Mouse (Mus musculus): ENCODE measurements around the gene Nabp2. TPM values are rescaled to one million over a fixed set of nuclear protein-coding genes. Genes with fewer than 3 reads are reported as not detected.

Nabp2 gene
- total RNA-seq, 2 experiments from 2014 or later = 13.1 to 28.5 TPM

GRCm38 (mm10) chr10:128369218-128369543 is 42.1 kb downstream of the Nabp2 start:
- no peak for ATAC-seq (replicated peaks; ENCODE audit: low FRiP score, poor library complexity, severe bottlenecking)

DNA sequence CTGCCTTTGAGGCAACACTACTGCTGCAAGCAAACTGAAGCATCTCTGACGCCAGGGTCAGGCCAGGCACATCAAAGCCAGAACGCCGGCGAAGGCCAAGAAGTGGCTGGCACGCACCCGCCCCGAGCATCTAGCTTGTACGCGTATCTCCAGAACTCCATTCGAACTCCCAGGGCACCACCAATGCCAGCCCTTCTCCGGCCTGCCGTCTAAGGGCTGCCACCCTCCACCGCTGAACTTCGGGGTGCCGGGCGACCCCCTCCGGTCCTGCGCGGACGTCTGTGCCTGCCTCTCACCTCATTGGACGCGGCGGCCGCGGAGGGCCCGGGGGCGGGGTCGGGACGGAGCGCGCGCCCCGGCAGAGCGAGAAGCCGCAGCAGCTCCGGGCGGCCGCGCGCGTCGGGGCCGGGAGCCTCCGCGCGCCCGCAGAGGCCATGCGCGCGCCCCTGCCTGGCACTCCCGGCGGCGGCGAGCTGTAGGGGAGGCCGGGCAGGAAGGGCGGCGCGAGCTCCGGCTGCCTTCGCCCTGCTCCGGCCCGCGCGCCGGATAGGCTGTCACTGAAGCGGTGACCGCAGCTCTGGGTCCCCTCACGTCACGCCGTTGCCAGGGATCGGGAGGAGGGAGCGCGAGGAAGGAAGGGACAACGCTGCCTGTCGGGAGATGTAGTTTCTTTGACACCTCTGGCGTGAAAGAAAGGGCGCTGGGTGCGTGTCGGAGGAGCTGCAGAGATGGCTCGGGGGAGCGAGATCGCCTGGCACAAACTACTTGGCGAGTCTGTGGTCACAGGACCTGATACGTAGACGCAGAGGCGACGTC is 42.7 kb downstream of the Nabp2 start, which contains the start of gene Coq10a:
Gene Coq10a, minus strand, starts transcription at position 596 of the 816 bp plus-strand sequence.
- ATAC-seq (replicated peaks; ENCODE audit: low FRiP score, poor library complexity, severe bottlenecking) = peak; percentile 91

GRCm38 (mm10) chr10:128367899-128368401 is 43.3 kb downstream of the Nabp2 start:
- peak; percentile 30; the same call in 1 of the 2 replicates for ATAC-seq (replicated peaks; ENCODE audit: low FRiP score, poor library complexity, severe bottlenecking)

- no peak for ATAC-seq (replicated peaks; ENCODE audit: low FRiP score, poor library complexity, severe bottlenecking)
Observed at GRCm38 (mm10) chr10:128362568-128362967, 48.7 kb downstream of the Nabp2 start.

- no peak for ATAC-seq (replicated peaks; ENCODE audit: low FRiP score, poor library complexity, severe bottlenecking)
Observed at GRCm38 (mm10) chr10:128361836-128362235, 49.5 kb downstream of the Nabp2 start.

- ATAC-seq (replicated peaks; ENCODE audit: low FRiP score, poor library complexity, severe bottlenecking) = no peak
Observed at GRCm38 (mm10) chr10:128359226-128359625, 52.1 kb downstream of the Nabp2 start.

GRCm38 (mm10) chr10:128358796-128359195 is 52.5 kb downstream of the Nabp2 start:
- ATAC-seq (replicated peaks; ENCODE audit: low FRiP score, poor library complexity, severe bottlenecking) = peak; percentile 56; the same call in 1 of the 2 replicates

Other genes with a start within 250 kb of the Nabp2 start
- gene Rbms2, start 231.2 kb downstream of the Nabp2 start, total RNA-seq (2015; ENCODE audit: low replicate concordance) = 1.8 and 5.4 TPM in 2 replicates
- 7.0 and 7.1 TPM in 2 replicates for gene Rbms2, start 231.2 kb downstream of the Nabp2 start, total RNA-seq (2017; ENCODE audit: low replicate concordance)
- 12.6 TPM in 1 of 2 replicates, not detected in the other for gene Gls2, start 217.0 kb downstream of the Nabp2 start, total RNA-seq (2015; ENCODE audit: low replicate concordance)
- gene Gls2, start 217.0 kb downstream of the Nabp2 start, total RNA-seq (2017; ENCODE audit: low replicate concordance) = not detected in 2 replicates
- 2.1 and 3.6 TPM in 2 replicates for gene Spryd4, start 199.7 kb downstream of the Nabp2 start, total RNA-seq (2015; ENCODE audit: low replicate concordance)
- gene Spryd4, start 199.7 kb downstream of the Nabp2 start, total RNA-seq (2017; ENCODE audit: low replicate concordance) = 1.2 and 3.1 TPM in 2 replicates
- gene Mip, start 185.7 kb downstream of the Nabp2 start, total RNA-seq (2015; ENCODE audit: low replicate concordance) = not detected in 2 replicates
- gene Mip, start 185.7 kb downstream of the Nabp2 start, total RNA-seq (2017; ENCODE audit: low replicate concordance) = not detected in 2 replicates
- 32.1 and 41.1 TPM in 2 replicates for gene Timeless, start 179.4 kb downstream of the Nabp2 start, total RNA-seq (2015; ENCODE audit: low replicate concordance)
- gene Timeless, start 179.4 kb downstream of the Nabp2 start, total RNA-seq (2017; ENCODE audit: low replicate concordance) = 43.4 and 53.9 TPM in 2 replicates
- 2.9 and 4.7 TPM in 2 replicates for gene Apon, start 157.4 kb downstream of the Nabp2 start, total RNA-seq (2015; ENCODE audit: low replicate concordance)
- 1.7 TPM in 1 of 2 replicates, not detected in the other for gene Apon, start 157.4 kb downstream of the Nabp2 start, total RNA-seq (2017; ENCODE audit: low replicate concordance)
- not detected in 2 replicates for gene Apof, start 142.8 kb downstream of the Nabp2 start, total RNA-seq (2015; ENCODE audit: low replicate concordance)
- not detected in 2 replicates for gene Apof, start 142.8 kb downstream of the Nabp2 start, total RNA-seq (2017; ENCODE audit: low replicate concordance)
- 35.6 and 37.5 TPM in 2 replicates for gene Stat2, start 140.9 kb downstream of the Nabp2 start, total RNA-seq (2015; ENCODE audit: low replicate concordance)
- 30.0 and 40.0 TPM in 2 replicates for gene Stat2, start 140.9 kb downstream of the Nabp2 start, total RNA-seq (2017; ENCODE audit: low replicate concordance)
- not detected in 2 replicates for gene Il23a, start 112.7 kb downstream of the Nabp2 start, total RNA-seq (2015; ENCODE audit: low replicate concordance)
- 0.39 TPM in 1 of 2 replicates, not detected in the other for gene Il23a, start 112.7 kb downstream of the Nabp2 start, total RNA-seq (2017; ENCODE audit: low replicate concordance)
- gene Pan2, start 108.2 kb downstream of the Nabp2 start, total RNA-seq (2015; ENCODE audit: low replicate concordance) = 34.8 and 42.9 TPM in 2 replicates
- 27.0 and 27.5 TPM in 2 replicates for gene Pan2, start 108.2 kb downstream of the Nabp2 start, total RNA-seq (2017; ENCODE audit: low replicate concordance)
- 40.7 and 44.4 TPM in 2 replicates for gene Cnpy2, start 89.0 kb downstream of the Nabp2 start, total RNA-seq (2015; ENCODE audit: low replicate concordance)
- gene Cnpy2, start 89.0 kb downstream of the Nabp2 start, total RNA-seq (2017; ENCODE audit: low replicate concordance) = 29.4 and 38.9 TPM in 2 replicates
- gene Cs, start 73.8 kb downstream of the Nabp2 start, total RNA-seq (2015; ENCODE audit: low replicate concordance) = 92.3 and 106 TPM in 2 replicates
- gene Cs, start 73.8 kb downstream of the Nabp2 start, total RNA-seq (2017; ENCODE audit: low replicate concordance) = 58.9 and 60.6 TPM in 2 replicates
- gene Coq10a, start 42.5 kb downstream of the Nabp2 start, total RNA-seq (2015; ENCODE audit: low replicate concordance) = 1.1 and 14.3 TPM in 2 replicates
- gene Coq10a, start 42.5 kb downstream of the Nabp2 start, total RNA-seq (2017; ENCODE audit: low replicate concordance) = 2.3 and 3.3 TPM in 2 replicates
- gene Ankrd52, start 34.4 kb downstream of the Nabp2 start, total RNA-seq (2015; ENCODE audit: low replicate concordance) = 11.9 and 20.5 TPM in 2 replicates
- 4.4 and 10.2 TPM in 2 replicates for gene Ankrd52, start 34.4 kb downstream of the Nabp2 start, total RNA-seq (2017; ENCODE audit: low replicate concordance)
- gene Slc39a5, start 10.3 kb downstream of the Nabp2 start, total RNA-seq (2015; ENCODE audit: low replicate concordance) = not detected in 2 replicates
- gene Slc39a5, start 10.3 kb downstream of the Nabp2 start, total RNA-seq (2017; ENCODE audit: low replicate concordance) = not detected in 2 replicates
- gene Rnf41, start 165 bp upstream of the Nabp2 start, total RNA-seq (2015; ENCODE audit: low replicate concordance) = 3.4 and 11.5 TPM in 2 replicates
- gene Rnf41, start 165 bp upstream of the Nabp2 start, total RNA-seq (2017; ENCODE audit: low replicate concordance) = 4.0 and 4.4 TPM in 2 replicates
- gene Smarcc2, start 47.8 kb upstream of the Nabp2 start, total RNA-seq (2015; ENCODE audit: low replicate concordance) = 70.4 and 112 TPM in 2 replicates
- gene Smarcc2, start 47.8 kb upstream of the Nabp2 start, total RNA-seq (2017; ENCODE audit: low replicate concordance) = 101 and 117 TPM in 2 replicates
- 353 and 444 TPM in 2 replicates for gene Myl6, start 82.7 kb upstream of the Nabp2 start, total RNA-seq (2015; ENCODE audit: low replicate concordance)
- 506 and 519 TPM in 2 replicates for gene Myl6, start 82.7 kb upstream of the Nabp2 start, total RNA-seq (2017; ENCODE audit: low replicate concordance)
- gene Myl6b, start 87.2 kb upstream of the Nabp2 start, total RNA-seq (2015; ENCODE audit: low replicate concordance) = 4.0 TPM in 1 of 2 replicates, not detected in the other
- gene Myl6b, start 87.2 kb upstream of the Nabp2 start, total RNA-seq (2017; ENCODE audit: low replicate concordance) = 0.51 TPM in 1 of 2 replicates, not detected in the other
- 23.4 and 27.2 TPM in 2 replicates for gene Esyt1, start 114.4 kb upstream of the Nabp2 start, total RNA-seq (2015; ENCODE audit: low replicate concordance)
- 29.7 and 30.8 TPM in 2 replicates for gene Esyt1, start 114.4 kb upstream of the Nabp2 start, total RNA-seq (2017; ENCODE audit: low replicate concordance)
- 0.72 and 2.9 TPM in 2 replicates for gene Zc3h10, start 136.3 kb upstream of the Nabp2 start, total RNA-seq (2015; ENCODE audit: low replicate concordance)
- 5.9 and 6.4 TPM in 2 replicates for gene Zc3h10, start 136.3 kb upstream of the Nabp2 start, total RNA-seq (2017; ENCODE audit: low replicate concordance)
- gene Rpl41, start 137.8 kb upstream of the Nabp2 start, total RNA-seq (2015; ENCODE audit: low replicate concordance) = 1,611 and 1,688 TPM in 2 replicates
- 704 and 1,169 TPM in 2 replicates for gene Rpl41, start 137.8 kb upstream of the Nabp2 start, total RNA-seq (2017; ENCODE audit: low replicate concordance)
- 122 and 141 TPM in 2 replicates for gene Pa2g4, start 154.5 kb upstream of the Nabp2 start, total RNA-seq (2015; ENCODE audit: low replicate concordance)
- 87.7 and 97.9 TPM in 2 replicates for gene Pa2g4, start 154.5 kb upstream of the Nabp2 start, total RNA-seq (2017; ENCODE audit: low replicate concordance)
- 0.84 and 1.1 TPM in 2 replicates for gene Erbb3, start 178.2 kb upstream of the Nabp2 start, total RNA-seq (2015; ENCODE audit: low replicate concordance)
- 0.39 and 0.53 TPM in 2 replicates for gene Erbb3, start 178.2 kb upstream of the Nabp2 start, total RNA-seq (2017; ENCODE audit: low replicate concordance)
- 581 and 593 TPM in 2 replicates for gene Rps26, start 215.3 kb upstream of the Nabp2 start, total RNA-seq (2015; ENCODE audit: low replicate concordance)
- gene Rps26, start 215.3 kb upstream of the Nabp2 start, total RNA-seq (2017; ENCODE audit: low replicate concordance) = 151 and 338 TPM in 2 replicates
- not detected in 2 replicates for gene Ikzf4, start 234.5 kb upstream of the Nabp2 start, total RNA-seq (2015; ENCODE audit: low replicate concordance)
- gene Ikzf4, start 234.5 kb upstream of the Nabp2 start, total RNA-seq (2017; ENCODE audit: low replicate concordance) = not detected in 2 replicates